Mouse (Mus musculus) megakaryocyte, embryonic 14.5 days (primary cell): Measurements from ENCODE around the gene Rpl5.

Source experiments
- FLI1 ChIP-seq: IDR thresholded peaks from 2 replicates; pipeline ENCODE4 v1.6.1; 2012; ENCODE audit warnings: low read length, inconsistent platforms, mixed read lengths
- GATA1 ChIP-seq: IDR thresholded peaks from 3 replicates; pipeline ENCODE4 v1.6.1; 2012; ENCODE audit warnings: mixed read lengths, low read length, inconsistent platforms, borderline replicate concordance

- no peak for TF ChIP-seq GATA1
- TF ChIP-seq FLI1: no peak
These were observed 47.2 kb downstream of the Rpl5 start for GRCm38 (mm10) chr5:107947548-107947947.
